In the genomic region with DNA sequence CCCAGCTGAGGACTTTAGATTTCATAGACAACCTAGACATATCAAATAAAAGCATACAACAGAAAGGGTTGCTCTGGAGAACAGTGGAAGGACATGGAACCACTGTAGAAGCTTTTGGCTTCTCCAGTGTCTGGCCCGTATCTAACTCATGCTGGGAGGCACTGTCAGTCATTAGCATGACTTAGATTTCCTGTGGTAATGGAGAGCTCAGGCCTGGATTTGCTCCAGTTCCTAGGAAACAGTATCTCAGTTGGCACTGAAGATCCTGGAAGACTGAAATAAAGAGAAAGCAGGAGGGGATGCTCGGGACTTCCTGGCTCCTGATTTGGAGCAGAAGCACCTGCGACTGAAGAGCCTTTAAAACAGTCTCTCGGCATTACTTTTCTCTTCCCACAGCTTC, we compare ENCODE assay signal across 10 mouse cellular contexts. TPM values are rescaled to one million over a fixed set of nuclear protein-coding genes. Genes with fewer than 3 reads are reported as not detected.
"Had no signal": no experiment of that assay in that cellular context is flagged by ENCODE, and none has a peak within 500 bp of the region (broad histone marks: within the 10 kb centered on the region; RNA-seq: fewer than 3 reads in every experiment).

No protein-coding gene starts in this region.

- DNase-seq: lung, adult 2 months; lung, postnatal 14 days; lung, postnatal 36 days; right cerebral cortex, postnatal 14 days; thymus, adult 2 months; thymus, postnatal 25 days; thymus, postnatal 4 days had no signal

RNA-seq across cellular contexts. Expression of gene Gm17555, which starts 12.7 kb away (rescaled TPM):
- total RNA-seq: midbrain, postnatal 0 days; monocyte, adult 5-6 weeks; neutrophil, adult 5-6 weeks had no signal
